Mouse (Mus musculus) midbrain, embryonic 15.5 days (tissue): Measurements from ENCODE around the gene Gm20388. TPM values are rescaled to one million over a fixed set of nuclear protein-coding genes. Genes with fewer than 3 reads are reported as not detected.

Experiments used
- ATAC-seq: fragments of 200-750 bp; cut with Nextera tagmentation; replicated peaks from 2 replicates; pipeline ENCODE4 v1.8.0; 2017; ENCODE audit warnings: moderate TSS enrichment
- H3K27ac ChIP-seq: fragments of 300-500 bp; sonication (generic); 2 replicates; pipeline ENCODE4 v1.5.1; 2015; ENCODE audit warnings: mild to moderate bottlenecking, inconsistent platforms
- H3K27me3 ChIP-seq: fragments of 300-500 bp; sonication (generic); replicated peaks from 2 replicates; pipeline ENCODE4 v1.6.1; 2015; ENCODE audit warnings: inconsistent platforms
- H3K36me3 ChIP-seq: fragments of 300-500 bp; sonication (generic); replicated peaks from 2 replicates; pipeline ENCODE4 v1.6.1; 2015; ENCODE audit warnings: inconsistent platforms
- H3K4me1 ChIP-seq: fragments of 300-500 bp; sonication (generic); 2 replicates; pipeline ENCODE4 v1.6.1; 2015; ENCODE audit warnings: inconsistent platforms
- H3K4me2 ChIP-seq: fragments of 300-500 bp; sonication (generic); 2 replicates; pipeline ENCODE4 v1.6.1; 2015; ENCODE audit warnings: inconsistent platforms, mild to moderate bottlenecking, moderate library complexity
- H3K4me3 ChIP-seq: fragments of 300-500 bp; sonication (generic); 2 replicates; pipeline ENCODE4 v1.5.1; 2015; ENCODE audit warnings: mild to moderate bottlenecking, inconsistent platforms
- H3K9ac ChIP-seq: fragments of 300-500 bp; sonication (generic); 2 replicates; pipeline ENCODE4 v1.6.1; 2015; ENCODE audit warnings: mild to moderate bottlenecking, inconsistent platforms
- H3K9me3 ChIP-seq: fragments of 300-500 bp; sonication (generic); 2 replicates; pipeline ENCODE4 v1.6.1; 2016; ENCODE audit warnings: inconsistent platforms
- WGBS: fragments of 180-500 bp; shearing (Covaris S2); methylation state at CpG from one replicate; pipeline ENCODE4 v1.1.7; 2015; ENCODE audit warnings: mixed read lengths; 5-methylcytosine and 5-hydroxymethylcytosine counted together
- polyA plus RNA-seq: library from polyadenylated mRNA; unstranded; fragments of >200 nt; fragmentation: Nextera tagmentation; extraction: Ambion mirVana; gene quantifications from 2 replicates; pipeline ENCODE4 v1.2.1, GENCODE M21; 2015

Gene Gm20388
- polyA plus RNA-seq, 1 experiment from 2014 or later, result 5.6 TPM

- H3K27ac ChIP-seq, result no peak overlapping the region
- H3K9me3 ChIP-seq, result no peaks in the 10 kb centered on the region
- no peak for ATAC-seq
- H3K36me3 ChIP-seq, result no peaks in the 10 kb centered on the region
- no peak overlapping the region for H3K4me3 ChIP-seq
- WGBS, result 87% methylated on average over 9 of the region's 9 CpGs
- H3K27me3 ChIP-seq, result no peaks in the 10 kb centered on the region
- H3K4me2 ChIP-seq, result no peak overlapping the region
- peaks cover 7% of the 10 kb centered on the region; the same call in 1 of the 2 replicates for H3K4me1 ChIP-seq
- H3K9ac ChIP-seq, result no peak overlapping the region
Observed at GRCm38 (mm10) chr8:122073964-122074363, 2163.3 kb downstream of the Gm20388 start.

GRCm38 (mm10) chr8:122074442-122074841 is 2163.8 kb downstream of the Gm20388 start:
- H3K4me2 ChIP-seq, result no peak overlapping the region
- no peak overlapping the region for H3K4me3 ChIP-seq
- peaks cover 7% of the 10 kb centered on the region; the same call in 1 of the 2 replicates for H3K4me1 ChIP-seq
- no peak for ATAC-seq
- no peak overlapping the region for H3K27ac ChIP-seq
- WGBS, result 90% methylated on average over 9 of the region's 9 CpGs
- H3K9ac ChIP-seq, result no peak overlapping the region
- no peaks in the 10 kb centered on the region for H3K27me3 ChIP-seq
- no peaks in the 10 kb centered on the region for H3K9me3 ChIP-seq
- no peaks in the 10 kb centered on the region for H3K36me3 ChIP-seq

- no peak overlapping the region for H3K4me2 ChIP-seq
- no peaks in the 10 kb centered on the region for H3K36me3 ChIP-seq
- no peaks in the 10 kb centered on the region for H3K9me3 ChIP-seq
- ATAC-seq, result no peak
- peaks cover 7% of the 10 kb centered on the region; the same call in 1 of the 2 replicates for H3K4me1 ChIP-seq
- H3K27me3 ChIP-seq, result no peaks in the 10 kb centered on the region
- no peak overlapping the region for H3K27ac ChIP-seq
- no peak overlapping the region for H3K9ac ChIP-seq
- WGBS, result 88% methylated on average over 4 of the region's 4 CpGs
- H3K4me3 ChIP-seq, result no peak overlapping the region
Observed at GRCm38 (mm10) chr8:122074977-122075376, 2164.3 kb downstream of the Gm20388 start.

GRCm38 (mm10) chr8:122076183-122076842 is 2165.7 kb downstream of the Gm20388 start:
- peaks cover 7% of the 10 kb centered on the region; the same call in 1 of the 2 replicates for H3K4me1 ChIP-seq
- H3K27me3 ChIP-seq, result no peaks in the 10 kb centered on the region
- no peak overlapping the region for H3K4me2 ChIP-seq
- no peaks in the 10 kb centered on the region for H3K9me3 ChIP-seq
- no peak for ATAC-seq
- H3K27ac ChIP-seq, result no peak overlapping the region
- H3K4me3 ChIP-seq, result no peak overlapping the region
- no peaks in the 10 kb centered on the region for H3K36me3 ChIP-seq
- H3K9ac ChIP-seq, result no peak overlapping the region
- 34% methylated on average over 23 of the region's 23 CpGs for WGBS

- no peak for ATAC-seq
- Histone ChIP-seq H3K4me2 (no peak overlapping the region), H3K9me3 (no peaks in the 10 kb centered on the region), H3K9ac (no peak overlapping the region), H3K4me1 (peaks cover 7% of the 10 kb centered on the region; the same call in 1 of the 2 replicates), H3K36me3 (no peaks in the 10 kb centered on the region), H3K27ac (no peak overlapping the region), H3K4me3 (no peak overlapping the region), H3K27me3 (no peaks in the 10 kb centered on the region)
- 92% methylated on average over 12 of the region's 12 CpGs for WGBS
Observed at GRCm38 (mm10) chr8:122078321-122078720, 2167.7 kb downstream of the Gm20388 start.

GRCm38 (mm10) chr8:122079093-122079492 is 2168.5 kb downstream of the Gm20388 start:
- no peaks in the 10 kb centered on the region for H3K36me3 ChIP-seq

GRCm38 (mm10) chr8:122080347-122080746 is 2169.7 kb downstream of the Gm20388 start:
- no peaks in the 10 kb centered on the region for H3K36me3 ChIP-seq
- no peak for ATAC-seq
- H3K4me2 ChIP-seq, result no peak overlapping the region
- no peak overlapping the region for H3K4me3 ChIP-seq
- no peak overlapping the region for H3K9ac ChIP-seq
- no peak overlapping the region for H3K27ac ChIP-seq
- 60% methylated on average over 5 of the region's 5 CpGs for WGBS
- H3K4me1 ChIP-seq, result peaks cover 7% of the 10 kb centered on the region; the same call in 1 of the 2 replicates
- H3K9me3 ChIP-seq, result no peaks in the 10 kb centered on the region
- no peaks in the 10 kb centered on the region for H3K27me3 ChIP-seq

More at GRCm38 (mm10) chr8:122079093-122079492, 2168.5 kb downstream of the Gm20388 start:
- Histone ChIP-seq H3K27ac (no peak overlapping the region), H3K4me3 (no peak overlapping the region), H3K27me3 (no peaks in the 10 kb centered on the region), H3K4me1 (peaks cover 7% of the 10 kb centered on the region; the same call in 1 of the 2 replicates), H3K9me3 (no peaks in the 10 kb centered on the region), H3K4me2 (no peak overlapping the region), H3K9ac (no peak overlapping the region)
- 54% methylated on average over 6 of the region's 6 CpGs for WGBS
- ATAC-seq, result no peak

GRCm38 (mm10) chr8:122083401-122083800 is 2172.8 kb downstream of the Gm20388 start:
- Histone ChIP-seq H3K27me3 (no peaks in the 10 kb centered on the region), H3K4me3 (no peak overlapping the region), H3K4me2 (no peak overlapping the region), H3K9me3 (no peaks in the 10 kb centered on the region), H3K36me3 (no peaks in the 10 kb centered on the region), H3K9ac (no peak overlapping the region), H3K27ac (no peak overlapping the region), H3K4me1 (no peaks in the 10 kb centered on the region)
- WGBS, result 80% methylated on average over 6 of the region's 6 CpGs
- no peak for ATAC-seq

GRCm38 (mm10) chr8:122084145-122084544 is 2173.5 kb downstream of the Gm20388 start:
- Histone ChIP-seq H3K9me3 (no peaks in the 10 kb centered on the region), H3K27me3 (no peaks in the 10 kb centered on the region), H3K27ac (no peak overlapping the region), H3K4me3 (no peak overlapping the region), H3K4me2 (no peak overlapping the region), H3K9ac (no peak overlapping the region), H3K36me3 (no peaks in the 10 kb centered on the region), H3K4me1 (no peaks in the 10 kb centered on the region)
- ATAC-seq, result no peak
- 13% methylated on average over 3 of the region's 3 CpGs for WGBS

GRCm38 (mm10) chr8:122084726-122085410 is 2174.2 kb downstream of the Gm20388 start:
- Histone ChIP-seq H3K4me3 (no peak overlapping the region), H3K36me3 (no peaks in the 10 kb centered on the region), H3K4me2 (no peak overlapping the region), H3K27me3 (no peaks in the 10 kb centered on the region), H3K27ac (no peak overlapping the region), H3K9me3 (no peaks in the 10 kb centered on the region), H3K9ac (no peak overlapping the region), H3K4me1 (no peaks in the 10 kb centered on the region)
- no peak for ATAC-seq
- WGBS, result 54% methylated on average over 15 of the region's 15 CpGs

- WGBS, result 85% methylated on average over 12 of the region's 12 CpGs
- no peak for ATAC-seq
Observed at GRCm38 (mm10) chr8:122086064-122086463, 2175.4 kb downstream of the Gm20388 start.

GRCm38 (mm10) chr8:122088631-122089030 is 2178.0 kb downstream of the Gm20388 start:
- Histone ChIP-seq H3K4me3 (no peak overlapping the region), H3K9ac (no peak overlapping the region), H3K27me3 (no peaks in the 10 kb centered on the region), H3K4me1 (0 out of 2 replicates have a peak, but pooled peaks cover 4% of the 10 kb centered on the region), H3K27ac (no peak overlapping the region), H3K4me2 (no peak overlapping the region), H3K9me3 (no peaks in the 10 kb centered on the region), H3K36me3 (no peaks in the 10 kb centered on the region)
- 81% methylated on average over 16 of the region's 16 CpGs for WGBS
- no peak for ATAC-seq

More at GRCm38 (mm10) chr8:122086064-122086463, 2175.4 kb downstream of the Gm20388 start:
- Histone ChIP-seq H3K27me3 (no peaks in the 10 kb centered on the region), H3K4me2 (no peak overlapping the region), H3K4me3 (no peak overlapping the region), H3K9ac (no peak overlapping the region), H3K4me1 (no peaks in the 10 kb centered on the region), H3K9me3 (no peaks in the 10 kb centered on the region), H3K36me3 (no peaks in the 10 kb centered on the region), H3K27ac (no peak overlapping the region)
